Mouse (Mus musculus) limb, embryonic 15.5 days (tissue): ENCODE results near the gene Vmn1r202. TPM values are rescaled to one million over a fixed set of nuclear protein-coding genes. Genes with fewer than 3 reads are reported as not detected.
"Not testable (repeated sequence)": the region's sequence is repeated elsewhere in the genome, so short reads cannot be mapped to it uniquely, and the experiment has no call there.

ENCODE experiments used
- ATAC-seq: fragments of 200-750 bp; cut with Nextera tagmentation; 2 replicates; pipeline ENCODE4 v1.8.0; 2017; ENCODE audit warnings: low read depth, moderate TSS enrichment; ENCODE audit not compliant: insufficient number of reproducible peaks, low FRiP score, low TSS enrichment
- H3K27ac ChIP-seq: fragments of 300-500 bp; sonication (generic); 2 replicates; pipeline ENCODE4 v1.5.1; 2015; ENCODE audit warnings: moderate library complexity, mild to moderate bottlenecking, inconsistent platforms
- H3K27me3 ChIP-seq: fragments of 300-500 bp; sonication (generic); 2 replicates; pipeline ENCODE4 v1.6.1; 2015; ENCODE audit warnings: inconsistent platforms
- H3K36me3 ChIP-seq: fragments of 300-500 bp; sonication (generic); 2 replicates; pipeline ENCODE4 v1.6.1; 2015; ENCODE audit warnings: inconsistent platforms
- H3K4me1 ChIP-seq: fragments of 300-500 bp; sonication (generic); 2 replicates; pipeline ENCODE4 v1.6.1; 2015; ENCODE audit warnings: inconsistent platforms
- H3K4me2 ChIP-seq: fragments of 300-500 bp; sonication (generic); 2 replicates; pipeline ENCODE4 v1.6.1; 2015; ENCODE audit warnings: mild to moderate bottlenecking, inconsistent platforms
- H3K4me3 ChIP-seq: fragments of 300-500 bp; sonication (generic); 2 replicates; pipeline ENCODE4 v1.5.1; 2015; ENCODE audit warnings: mild to moderate bottlenecking, inconsistent platforms
- H3K9ac ChIP-seq: fragments of 300-500 bp; sonication (generic); 2 replicates; pipeline ENCODE4 v1.6.1; 2015; ENCODE audit warnings: inconsistent platforms
- H3K9me3 ChIP-seq: fragments of 300-500 bp; sonication (generic); 2 replicates; pipeline ENCODE4 v1.6.1; 2016; ENCODE audit warnings: inconsistent platforms
- WGBS: fragments of 180-500 bp; shearing (Covaris S2); methylation state at CpG from one replicate; pipeline ENCODE4 v1.1.7; 2015; 5-methylcytosine and 5-hydroxymethylcytosine counted together
- polyA plus RNA-seq: library from polyadenylated mRNA; unstranded; fragments of >200 nt; fragmentation: Nextera tagmentation; extraction: Ambion mirVana; gene quantifications from 2 replicates; pipeline ENCODE4 v1.2.1, GENCODE M21; 2015

Vmn1r202 gene
- polyA plus RNA-seq: not detected in 2 replicates

DNA sequence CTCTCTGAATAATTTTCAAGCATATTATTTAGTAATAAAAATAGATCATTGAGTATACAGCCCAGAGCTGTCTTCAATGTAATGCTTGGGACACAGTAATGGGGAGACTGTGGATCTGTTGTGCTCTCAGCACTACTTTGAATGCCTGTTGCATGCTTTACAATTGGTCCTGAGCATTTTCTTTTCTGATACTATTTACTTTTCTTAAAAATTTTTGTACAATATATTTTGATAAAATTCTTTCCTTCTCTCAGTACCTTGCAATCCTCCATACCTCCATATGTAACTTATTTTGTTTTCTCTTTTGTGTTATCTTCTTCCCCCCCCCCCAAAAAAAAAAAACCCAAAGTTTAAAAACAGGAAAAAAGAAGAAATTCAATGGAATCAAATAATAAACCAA is at the start of gene Vmn1r202:
Gene Vmn1r202, minus strand, starts transcription at position 101 of the 400 bp plus-strand sequence.
- ATAC-seq: no peak
- Histone ChIP-seq H3K9ac (no peak within 1 kb of the TSS), H3K27me3 (no peaks in the 10 kb centered on the region), H3K4me1 (no peaks in the 10 kb centered on the region), H3K27ac (no peak within 1 kb of the TSS), H3K9me3 (no peaks in the 10 kb centered on the region), H3K36me3 (no peaks in the 10 kb centered on the region), H3K4me3 (no peak within 1 kb of the TSS), H3K4me2 (no peak within 1 kb of the TSS)

GRCm38 (mm10) chr13:22552898-22553297 is 47.7 kb upstream of the Vmn1r202 start, which contains the start of gene Vmn1r204:
Gene Vmn1r204, plus strand, starts transcription at chr13:22553198.
- H3K27me3 ChIP-seq, H3K36me3 ChIP-seq, H3K4me1 ChIP-seq, H3K27ac ChIP-seq, H3K4me2 ChIP-seq, H3K9me3 ChIP-seq, H3K9ac ChIP-seq, ATAC-seq, H3K4me3 ChIP-seq: not testable (repeated sequence)
- WGBS: 44% methylated on average over 1 of the region's 1 CpGs

DNA sequence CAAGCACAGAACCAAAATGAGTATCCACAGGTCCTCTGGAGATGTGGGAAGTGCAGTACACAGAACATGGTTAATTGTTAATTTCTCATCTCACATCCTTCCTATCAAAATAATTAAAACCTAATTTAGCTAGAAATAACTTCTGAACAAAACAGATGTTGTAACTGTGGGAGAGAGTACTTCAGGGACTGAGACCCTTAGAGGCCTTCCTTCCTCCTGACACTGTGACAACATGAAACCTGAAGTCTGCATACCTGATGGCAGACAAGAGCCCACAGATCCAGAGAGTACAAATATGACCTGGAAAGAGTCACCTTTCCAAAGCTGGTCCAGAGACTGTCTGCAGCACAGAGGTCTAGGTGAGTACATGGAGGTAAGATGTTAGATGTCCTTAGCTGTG is 12.6 kb upstream of the Vmn1r202 start, which contains the start of gene Vmn1r203:
Gene Vmn1r203, plus strand, starts transcription at position 301 of the 400 bp plus-strand sequence.
- Histone ChIP-seq H3K4me1 (no peaks in the 10 kb centered on the region), H3K4me2 (no peak within 1 kb of the TSS), H3K36me3 (no peaks in the 10 kb centered on the region), H3K9me3 (no peaks in the 10 kb centered on the region), H3K27me3 (no peaks in the 10 kb centered on the region), H3K4me3 (no peak within 1 kb of the TSS), H3K9ac (no peak within 1 kb of the TSS), H3K27ac (no peak within 1 kb of the TSS)
- no peak for ATAC-seq

DNA sequence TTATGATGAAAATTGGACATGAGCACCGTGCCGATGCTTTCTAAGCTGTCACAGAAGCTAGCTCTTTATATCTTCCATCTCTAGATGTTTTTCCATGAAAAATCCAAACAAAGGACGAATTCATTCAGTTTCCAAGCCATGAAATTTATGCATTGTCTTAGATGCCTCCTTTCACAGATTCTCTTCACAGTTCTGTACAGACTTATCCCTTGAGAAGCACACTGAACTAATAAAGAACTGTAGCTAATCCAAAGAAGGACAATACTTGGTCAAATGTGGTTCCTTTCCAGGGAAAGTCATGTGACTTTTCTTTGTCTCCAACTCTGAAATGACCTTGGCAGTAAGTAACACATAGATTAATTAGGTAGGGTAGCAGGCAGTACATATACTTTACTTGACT is 2.8 kb downstream of the Vmn1r202 start:
- Histone ChIP-seq H3K4me2 (no peak overlapping the region), H3K4me3 (no peak overlapping the region), H3K9ac (no peak overlapping the region), H3K36me3 (no peaks in the 10 kb centered on the region), H3K27me3 (no peaks in the 10 kb centered on the region), H3K9me3 (no peaks in the 10 kb centered on the region), H3K4me1 (no peaks in the 10 kb centered on the region), H3K27ac (no peak overlapping the region)
- no peak for ATAC-seq
- WGBS: 66% methylated on average over 3 of the region's 3 CpGs

DNA sequence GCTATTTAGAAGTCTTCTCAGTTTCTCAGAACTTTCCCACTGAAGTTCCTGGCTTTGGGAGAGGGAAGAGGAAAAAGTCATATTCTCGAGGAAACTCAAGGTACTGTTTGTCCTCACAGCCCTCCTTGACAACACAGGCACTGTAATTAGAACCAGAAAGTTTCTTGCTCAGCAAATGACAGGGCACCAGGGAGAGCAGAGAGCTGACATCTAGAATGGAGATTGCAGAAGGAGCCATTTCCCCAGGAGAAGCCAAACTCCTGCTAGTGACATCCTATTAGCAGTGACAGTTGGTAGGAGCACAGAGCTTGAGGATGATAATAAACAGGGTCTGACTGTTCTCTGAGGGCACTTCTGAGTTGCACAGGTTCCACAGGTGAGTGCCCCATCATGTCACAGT is 33.6 kb downstream of the Vmn1r202 start, which contains the start of gene Vmn1r201:
Gene Vmn1r201, plus strand, starts transcription at position 301 of the 400 bp plus-strand sequence.
- H3K4me1 ChIP-seq: no peaks in the 10 kb centered on the region
- no peak for ATAC-seq
- no peaks in the 10 kb centered on the region for H3K36me3 ChIP-seq
- H3K4me3 ChIP-seq: no peak within 1 kb of the TSS
- no peak within 1 kb of the TSS for H3K27ac ChIP-seq
- 35% methylated on average over 1 of the region's 1 CpGs for WGBS
- H3K4me2 ChIP-seq: no peak within 1 kb of the TSS
- no peak within 1 kb of the TSS for H3K9ac ChIP-seq
- H3K9me3 ChIP-seq: no peaks in the 10 kb centered on the region
- H3K27me3 ChIP-seq: no peaks in the 10 kb centered on the region

DNA sequence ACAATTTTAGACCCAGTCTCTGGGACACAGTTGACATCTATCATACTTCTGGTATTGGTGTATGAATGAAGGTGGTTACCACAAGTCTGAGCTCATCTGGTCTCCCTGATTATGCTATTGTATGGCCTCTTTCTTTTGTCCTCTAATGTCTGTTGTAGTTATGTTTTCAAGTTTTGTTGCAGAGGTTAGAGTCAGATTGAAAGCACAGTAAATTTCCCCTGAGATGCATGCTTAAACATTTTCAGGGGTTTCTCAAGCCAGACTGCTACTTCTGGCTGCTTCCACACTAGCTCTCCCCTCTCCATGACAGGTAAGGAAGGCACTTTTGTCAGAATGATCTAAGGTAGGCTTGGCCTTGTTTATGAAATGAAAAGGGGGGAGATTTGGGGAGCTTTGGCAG is 50.0 kb downstream of the Vmn1r202 start:
- no peak overlapping the region for H3K9ac ChIP-seq
- no peaks in the 10 kb centered on the region for H3K36me3 ChIP-seq
- H3K4me3 ChIP-seq: no peak overlapping the region
- H3K27ac ChIP-seq: no peak overlapping the region
- H3K27me3 ChIP-seq: no peaks in the 10 kb centered on the region
- no peak overlapping the region for H3K4me2 ChIP-seq
- H3K4me1 ChIP-seq: no peaks in the 10 kb centered on the region
- H3K9me3 ChIP-seq: no peaks in the 10 kb centered on the region
- ATAC-seq: no peak

Other genes with a start within 250 kb of the Vmn1r202 start
- not detected in 2 replicates for gene Vmn1r195, start 234.9 kb downstream of the Vmn1r202 start, polyA plus RNA-seq
- not detected in 2 replicates for gene Vmn1r196, start 215.5 kb downstream of the Vmn1r202 start, polyA plus RNA-seq
- gene Vmn1r197, start 180.8 kb downstream of the Vmn1r202 start, polyA plus RNA-seq: not detected in 2 replicates
- not detected in 2 replicates for gene Vmn1r198, start 155.0 kb downstream of the Vmn1r202 start, polyA plus RNA-seq
- gene Vmn1r199, start 125.6 kb downstream of the Vmn1r202 start, polyA plus RNA-seq: not detected in 2 replicates
- not detected in 2 replicates for gene Vmn1r200, start 115.0 kb downstream of the Vmn1r202 start, polyA plus RNA-seq
- not detected in 2 replicates for gene Vmn1r201, start 33.5 kb downstream of the Vmn1r202 start, polyA plus RNA-seq
- gene Vmn1r203, start 12.7 kb upstream of the Vmn1r202 start, polyA plus RNA-seq: not detected in 2 replicates
- gene Vmn1r204, start 47.8 kb upstream of the Vmn1r202 start, polyA plus RNA-seq: not detected in 2 replicates
- gene Vmn1r205, start 87.6 kb upstream of the Vmn1r202 start, polyA plus RNA-seq: not detected in 2 replicates
- not detected in 2 replicates for gene Vmn1r206, start 118.9 kb upstream of the Vmn1r202 start, polyA plus RNA-seq
- not detected in 2 replicates for gene Vmn1r207-ps, start 224.2 kb upstream of the Vmn1r202 start, polyA plus RNA-seq